Mouse (Mus musculus): ENCODE results near the gene Olfr104-ps. TPM values are rescaled to one million over a fixed set of nuclear protein-coding genes. Genes with fewer than 3 reads are reported as not detected.

Olfr104-ps gene
- total RNA-seq (2015; ENCODE audit: low replicate concordance) (not detected in 2 replicates), total RNA-seq (2017; ENCODE audit: low replicate concordance) (not detected in 2 replicates)

DNA sequence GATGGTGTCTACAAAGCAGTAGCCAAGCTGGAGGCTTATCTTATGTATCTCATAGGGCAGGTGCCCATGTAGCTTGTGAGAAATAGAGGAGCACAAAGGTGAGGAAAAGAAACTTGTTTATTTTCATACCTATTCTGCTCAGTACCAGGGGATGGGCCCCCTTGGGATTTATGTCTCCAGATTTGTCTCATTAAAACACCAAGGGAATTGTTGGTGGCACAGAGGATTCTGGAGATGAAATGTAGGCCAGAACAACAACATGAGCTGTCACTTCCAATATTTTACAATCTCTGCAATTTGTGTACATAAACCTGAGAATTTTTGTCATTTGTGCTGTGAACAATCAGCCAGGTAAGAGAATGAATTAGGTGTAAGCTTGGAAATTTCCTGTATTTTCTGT is at the start of gene Olfr104-ps:
TSS of gene Olfr104-ps (plus strand) at position 301 of the 400 bp plus-strand sequence.
- ATAC-seq (replicated peaks; ENCODE audit: low FRiP score, poor library complexity, severe bottlenecking), result no peak

DNA sequence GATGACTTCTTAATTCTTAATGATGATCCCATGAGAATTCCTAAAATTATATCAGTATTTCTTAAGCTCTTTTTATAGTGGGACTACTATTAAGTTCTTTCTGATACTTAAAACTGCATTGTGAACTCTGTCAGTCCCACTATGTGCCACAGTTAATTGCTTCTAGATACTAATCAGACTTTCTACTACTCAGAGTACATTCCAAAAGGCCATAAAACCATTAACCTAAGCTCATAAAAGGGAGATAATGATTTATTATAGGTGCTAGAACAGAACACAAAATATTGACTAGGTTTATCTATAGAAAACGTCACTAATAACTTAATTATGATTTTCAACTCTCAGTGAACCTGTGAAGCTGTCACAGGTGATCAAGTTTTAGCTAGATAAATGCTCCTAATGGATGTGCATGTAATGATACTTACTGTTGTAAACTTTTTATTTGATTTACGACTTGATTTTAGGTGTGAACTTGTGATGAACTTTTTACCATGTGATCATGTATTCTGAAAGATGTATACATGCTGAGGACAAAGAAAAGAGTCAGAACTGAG is 49.2 kb upstream of the Olfr104-ps start:
- ATAC-seq (replicated peaks; ENCODE audit: low FRiP score, poor library complexity, severe bottlenecking), result no peak

DNA sequence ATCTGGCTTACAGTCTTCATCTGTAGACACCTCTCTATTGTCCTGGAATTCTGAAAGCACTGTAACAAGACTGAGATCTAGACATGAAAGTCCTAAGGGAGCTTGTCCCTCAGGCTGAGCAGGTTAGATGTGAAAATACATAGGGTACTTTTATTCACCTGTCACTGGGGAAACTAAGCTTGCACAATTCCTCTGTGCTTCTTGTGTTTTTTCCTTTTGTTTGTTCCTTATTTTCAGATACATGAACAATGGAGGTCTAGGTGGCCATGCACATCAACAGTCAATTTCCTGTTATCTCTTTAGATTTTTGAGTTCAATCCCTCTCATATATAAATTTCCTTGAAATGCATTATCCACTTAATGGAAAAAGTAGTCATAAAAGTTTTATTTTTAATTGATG is 42.4 kb upstream of the Olfr104-ps start, which contains the start of gene Olfr102:
TSS of gene Olfr102 (minus strand) at position 101 of the 400 bp plus-strand sequence.
- no peak for ATAC-seq (replicated peaks; ENCODE audit: low FRiP score, poor library complexity, severe bottlenecking)

DNA sequence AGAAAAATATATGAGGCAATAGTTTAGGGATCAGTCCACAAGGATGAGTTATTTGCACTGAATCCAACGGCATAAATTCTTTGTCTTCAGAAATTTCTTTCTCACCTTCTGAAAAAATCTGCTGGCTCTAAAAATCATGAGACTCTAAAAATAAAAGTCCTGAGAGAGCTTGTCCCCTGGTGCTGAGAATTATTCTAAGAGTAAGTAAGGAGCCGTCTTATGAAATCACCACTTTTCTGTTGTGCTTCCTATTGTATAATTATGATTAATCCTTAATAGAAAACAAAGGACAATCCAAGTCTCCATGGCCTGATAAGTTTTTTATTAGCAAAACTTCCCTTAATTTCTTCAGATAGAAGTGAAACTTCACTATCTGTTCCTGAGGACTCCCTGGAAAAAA is 19.8 kb upstream of the Olfr104-ps start, which contains the start of gene Olfr103:
TSS of gene Olfr103 (minus strand) at position 101 of the 400 bp plus-strand sequence.
- ATAC-seq (replicated peaks; ENCODE audit: low FRiP score, poor library complexity, severe bottlenecking), result no peak

DNA sequence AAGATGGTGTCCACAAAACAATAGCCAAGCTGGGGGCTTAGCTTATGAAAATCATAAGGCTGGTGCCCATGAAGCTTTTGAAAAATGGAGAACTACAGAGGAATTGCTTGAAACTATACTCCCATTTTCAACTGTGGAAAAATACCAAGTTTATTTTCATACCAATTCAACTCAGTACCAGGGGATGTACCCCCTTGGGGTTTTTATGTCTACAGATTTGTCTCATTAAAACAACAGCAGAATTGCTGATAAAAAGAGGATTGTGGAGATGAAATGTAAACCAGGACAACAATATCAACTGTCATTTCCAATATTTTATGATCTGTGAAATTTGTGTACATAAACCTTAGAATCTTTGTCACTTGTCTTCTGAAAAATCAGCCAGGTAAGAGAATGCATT is 19.4 kb downstream of the Olfr104-ps start, which contains the start of gene Olfr105-ps:
TSS of gene Olfr105-ps (plus strand) at position 301 of the 400 bp plus-strand sequence.
- ATAC-seq (replicated peaks; ENCODE audit: low FRiP score, poor library complexity, severe bottlenecking), result no peak

DNA sequence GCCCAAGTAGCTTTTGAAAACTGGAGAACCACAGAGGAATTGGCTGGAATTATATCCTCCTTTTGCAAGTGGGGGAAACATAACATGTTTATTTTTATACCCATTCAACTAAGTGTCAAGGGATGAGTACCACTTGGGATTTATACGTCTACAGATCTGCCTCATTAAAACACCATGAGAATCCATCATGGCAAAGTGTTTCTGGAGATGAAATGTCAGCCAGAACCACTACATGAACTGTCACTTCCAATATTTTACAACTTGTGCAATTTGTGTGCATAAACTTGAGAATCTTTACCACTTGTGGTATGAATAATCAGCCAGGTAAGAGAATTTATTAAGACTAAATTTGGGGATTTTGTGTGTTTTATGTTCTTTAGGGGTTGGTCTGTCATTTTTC is 30.7 kb downstream of the Olfr104-ps start, which contains the start of gene Olfr106-ps:
TSS of gene Olfr106-ps (plus strand) at position 301 of the 400 bp plus-strand sequence.
- ATAC-seq (replicated peaks; ENCODE audit: low FRiP score, poor library complexity, severe bottlenecking), result no peak

DNA sequence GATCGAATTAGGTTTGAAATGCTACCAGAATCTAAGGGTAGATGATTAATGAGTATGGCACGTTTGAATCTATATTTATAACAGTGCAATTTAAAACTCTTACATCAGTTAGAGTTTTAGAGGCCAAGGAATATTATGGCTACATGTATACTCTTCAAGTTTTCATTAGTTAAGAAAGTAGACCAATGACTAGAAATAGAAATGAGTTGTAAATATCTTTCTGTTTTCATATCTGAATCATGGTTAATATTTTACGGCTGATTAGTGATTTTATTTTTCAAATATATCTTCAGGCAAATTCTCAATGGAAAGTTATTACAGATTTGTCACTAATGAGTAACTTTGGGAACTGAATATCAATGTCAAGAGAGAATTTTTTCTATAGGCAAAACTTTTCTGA is 39.5 kb downstream of the Olfr104-ps start, which contains the start of gene Olfr107:
TSS of gene Olfr107 (plus strand) at position 301 of the 400 bp plus-strand sequence.
- no peak for ATAC-seq (replicated peaks; ENCODE audit: low FRiP score, poor library complexity, severe bottlenecking)

DNA sequence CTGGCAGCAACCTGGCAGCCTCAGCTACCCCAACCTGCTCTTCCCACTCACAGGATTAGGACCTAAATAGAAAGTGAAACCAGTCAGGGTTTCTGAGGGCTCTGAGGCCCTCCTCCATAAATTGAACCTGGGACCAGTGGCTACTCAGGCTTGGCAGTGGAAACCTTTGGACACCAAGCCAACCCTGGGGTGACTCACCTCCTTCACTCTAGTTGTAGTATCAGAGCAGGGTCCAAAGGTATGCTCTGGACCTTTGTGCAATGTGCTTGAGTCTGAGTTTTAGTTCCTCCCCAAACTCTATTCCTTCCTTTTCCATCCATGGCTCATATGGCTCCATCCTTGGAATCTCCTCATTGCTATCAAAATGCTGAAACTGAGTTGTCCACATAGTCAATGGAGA is 54.0 kb downstream of the Olfr104-ps start:
- ATAC-seq (replicated peaks; ENCODE audit: low FRiP score, poor library complexity, severe bottlenecking), result no peak

Other genes starting within 250 kb of the Olfr104-ps start
- not detected in 2 replicates for gene Olfr92, start 239.5 kb upstream of the Olfr104-ps start, total RNA-seq (2015; ENCODE audit: low replicate concordance)
- gene Olfr92, start 239.5 kb upstream of the Olfr104-ps start, total RNA-seq (2017; ENCODE audit: low replicate concordance), result not detected in 2 replicates
- not detected in 2 replicates for gene Olfr93, start 198.1 kb upstream of the Olfr104-ps start, total RNA-seq (2015; ENCODE audit: low replicate concordance)
- not detected in 2 replicates for gene Olfr93, start 198.1 kb upstream of the Olfr104-ps start, total RNA-seq (2017; ENCODE audit: low replicate concordance)
- gene Ubd, start 165.7 kb upstream of the Olfr104-ps start, total RNA-seq (2015; ENCODE audit: low replicate concordance), result 5.4 TPM in 1 of 2 replicates, not detected in the other
- 1.7 and 4.7 TPM in 2 replicates for gene Ubd, start 165.7 kb upstream of the Olfr104-ps start, total RNA-seq (2017; ENCODE audit: low replicate concordance)
- not detected in 2 replicates for gene Olfr94, start 158.6 kb upstream of the Olfr104-ps start, total RNA-seq (2015; ENCODE audit: low replicate concordance)
- not detected in 2 replicates for gene Olfr94, start 158.6 kb upstream of the Olfr104-ps start, total RNA-seq (2017; ENCODE audit: low replicate concordance)
- not detected in 2 replicates for gene Olfr95, start 146.5 kb upstream of the Olfr104-ps start, total RNA-seq (2015; ENCODE audit: low replicate concordance)
- gene Olfr95, start 146.5 kb upstream of the Olfr104-ps start, total RNA-seq (2017; ENCODE audit: low replicate concordance), result not detected in 2 replicates
- gene Olfr96, start 139.4 kb upstream of the Olfr104-ps start, total RNA-seq (2015; ENCODE audit: low replicate concordance), result not detected in 2 replicates
- not detected in 2 replicates for gene Olfr96, start 139.4 kb upstream of the Olfr104-ps start, total RNA-seq (2017; ENCODE audit: low replicate concordance)
- gene Olfr97, start 122.3 kb upstream of the Olfr104-ps start, total RNA-seq (2015; ENCODE audit: low replicate concordance), result not detected in 2 replicates
- gene Olfr97, start 122.3 kb upstream of the Olfr104-ps start, total RNA-seq (2017; ENCODE audit: low replicate concordance), result not detected in 2 replicates
- gene Olfr98, start 95.8 kb upstream of the Olfr104-ps start, total RNA-seq (2015; ENCODE audit: low replicate concordance), result not detected in 2 replicates
- gene Olfr98, start 95.8 kb upstream of the Olfr104-ps start, total RNA-seq (2017; ENCODE audit: low replicate concordance), result not detected in 2 replicates
- gene H2-M3, start 89.4 kb upstream of the Olfr104-ps start, total RNA-seq (2015; ENCODE audit: low replicate concordance), result not detected in 2 replicates
- gene H2-M3, start 89.4 kb upstream of the Olfr104-ps start, total RNA-seq (2017; ENCODE audit: low replicate concordance), result 2.9 and 3.3 TPM in 2 replicates
- gene Olfr99, start 76.1 kb upstream of the Olfr104-ps start, total RNA-seq (2015; ENCODE audit: low replicate concordance), result not detected in 2 replicates
- gene Olfr99, start 76.1 kb upstream of the Olfr104-ps start, total RNA-seq (2017; ENCODE audit: low replicate concordance), result 1.7 TPM in 1 of 2 replicates, not detected in the other
- not detected in 2 replicates for gene Olfr101, start 55.3 kb upstream of the Olfr104-ps start, total RNA-seq (2015; ENCODE audit: low replicate concordance)
- not detected in 2 replicates for gene Olfr101, start 55.3 kb upstream of the Olfr104-ps start, total RNA-seq (2017; ENCODE audit: low replicate concordance)
- not detected in 2 replicates for gene Olfr102, start 42.5 kb upstream of the Olfr104-ps start, total RNA-seq (2015; ENCODE audit: low replicate concordance)
- not detected in 2 replicates for gene Olfr102, start 42.5 kb upstream of the Olfr104-ps start, total RNA-seq (2017; ENCODE audit: low replicate concordance)
- gene Olfr103, start 19.9 kb upstream of the Olfr104-ps start, total RNA-seq (2015; ENCODE audit: low replicate concordance), result not detected in 2 replicates
- not detected in 2 replicates for gene Olfr103, start 19.9 kb upstream of the Olfr104-ps start, total RNA-seq (2017; ENCODE audit: low replicate concordance)
- not detected in 2 replicates for gene Olfr105-ps, start 19.5 kb downstream of the Olfr104-ps start, total RNA-seq (2015; ENCODE audit: low replicate concordance)
- gene Olfr105-ps, start 19.5 kb downstream of the Olfr104-ps start, total RNA-seq (2017; ENCODE audit: low replicate concordance), result not detected in 2 replicates
- not detected in 2 replicates for gene Olfr106-ps, start 30.8 kb downstream of the Olfr104-ps start, total RNA-seq (2015; ENCODE audit: low replicate concordance)
- not detected in 2 replicates for gene Olfr106-ps, start 30.8 kb downstream of the Olfr104-ps start, total RNA-seq (2017; ENCODE audit: low replicate concordance)
- gene Olfr107, start 39.6 kb downstream of the Olfr104-ps start, total RNA-seq (2015; ENCODE audit: low replicate concordance), result not detected in 2 replicates
- 0.56 TPM in 1 of 2 replicates, not detected in the other for gene Olfr107, start 39.6 kb downstream of the Olfr104-ps start, total RNA-seq (2017; ENCODE audit: low replicate concordance)
- gene Olfr108, start 85.9 kb downstream of the Olfr104-ps start, total RNA-seq (2015; ENCODE audit: low replicate concordance), result not detected in 2 replicates
- gene Olfr108, start 85.9 kb downstream of the Olfr104-ps start, total RNA-seq (2017; ENCODE audit: low replicate concordance), result not detected in 2 replicates
- not detected in 2 replicates for gene Olfr109, start 99.3 kb downstream of the Olfr104-ps start, total RNA-seq (2015; ENCODE audit: low replicate concordance)
- not detected in 2 replicates for gene Olfr109, start 99.3 kb downstream of the Olfr104-ps start, total RNA-seq (2017; ENCODE audit: low replicate concordance)
- not detected in 2 replicates for gene H2-M2, start 124.0 kb downstream of the Olfr104-ps start, total RNA-seq (2015; ENCODE audit: low replicate concordance)
- gene H2-M2, start 124.0 kb downstream of the Olfr104-ps start, total RNA-seq (2017; ENCODE audit: low replicate concordance), result 0.34 TPM in 1 of 2 replicates, not detected in the other
- gene Olfr110, start 132.9 kb downstream of the Olfr104-ps start, total RNA-seq (2015; ENCODE audit: low replicate concordance), result not detected in 2 replicates
- gene Olfr110, start 132.9 kb downstream of the Olfr104-ps start, total RNA-seq (2017; ENCODE audit: low replicate concordance), result not detected in 2 replicates
- gene Olfr111, start 148.4 kb downstream of the Olfr104-ps start, total RNA-seq (2015; ENCODE audit: low replicate concordance), result not detected in 2 replicates
- not detected in 2 replicates for gene Olfr111, start 148.4 kb downstream of the Olfr104-ps start, total RNA-seq (2017; ENCODE audit: low replicate concordance)
- not detected in 2 replicates for gene Olfr112, start 209.9 kb downstream of the Olfr104-ps start, total RNA-seq (2015; ENCODE audit: low replicate concordance)
- gene Olfr112, start 209.9 kb downstream of the Olfr104-ps start, total RNA-seq (2017; ENCODE audit: low replicate concordance), result 0.09 TPM in 1 of 2 replicates, not detected in the other
- not detected in 2 replicates for gene Olfr113, start 218.1 kb downstream of the Olfr104-ps start, total RNA-seq (2015; ENCODE audit: low replicate concordance)
- not detected in 2 replicates for gene Olfr113, start 218.1 kb downstream of the Olfr104-ps start, total RNA-seq (2017; ENCODE audit: low replicate concordance)
- gene Olfr114, start 233.2 kb downstream of the Olfr104-ps start, total RNA-seq (2015; ENCODE audit: low replicate concordance), result not detected in 2 replicates
- not detected in 2 replicates for gene Olfr114, start 233.2 kb downstream of the Olfr104-ps start, total RNA-seq (2017; ENCODE audit: low replicate concordance)

Data from erythroblast, adult 5-6 weeks (primary cell).